Mouse (Mus musculus): Measurements from ENCODE around the gene Cfap97d2. TPM values are rescaled to one million over a fixed set of nuclear protein-coding genes. Genes with fewer than 3 reads are reported as not detected.
"Not testable (repeated sequence)": the region's sequence is repeated elsewhere in the genome, so short reads cannot be mapped to it uniquely, and the experiment has no call there.

Gene Cfap97d2
- polyA plus RNA-seq, 1 experiment from 2014 or later: 0.05 TPM

GRCm38 (mm10) chr8:13704301-13704700 lies 1.4 kb upstream of the Cfap97d2 start:
- 84% methylated on average over 4 of the region's 4 CpGs for WGBS
- Histone ChIP-seq H3K4me2 (ENCODE audit: low read depth, low read length) (no peak overlapping the region), H3K27me3 (ENCODE audit: control insufficient read depth, insufficient read depth, low read length) (no peaks in the 10 kb centered on the region), H3K27ac (ENCODE audit: low read length) (no peak overlapping the region), H3K4me3 (replicated peaks; ENCODE audit: low read length) (no peak overlapping the region), H3K36me3 (ENCODE audit: control insufficient read depth, insufficient read depth, low read length) (no peaks in the 10 kb centered on the region), H3K9ac (ENCODE audit: low read length) (no peak overlapping the region), H3K4me1 (ENCODE audit: control insufficient read depth, insufficient read depth, low read length) (peaks cover 9% of the 10 kb centered on the region), H3K9me3 (replicated peaks; ENCODE audit: control insufficient read depth, low read length) (no peaks in the 10 kb centered on the region)
- ATAC-seq (ENCODE audit: insufficient read depth, low FRiP score): no peak

- no peak overlapping the region for H3K4me2 ChIP-seq (ENCODE audit: low read depth, low read length)
- no peak overlapping the region for H3K4me3 ChIP-seq (replicated peaks; ENCODE audit: low read length)
- WGBS: 84% methylated on average over 5 of the region's 5 CpGs
- H3K27me3 ChIP-seq (ENCODE audit: control insufficient read depth, insufficient read depth, low read length): no peaks in the 10 kb centered on the region
- no peaks in the 10 kb centered on the region for H3K36me3 ChIP-seq (ENCODE audit: control insufficient read depth, insufficient read depth, low read length)
- no peak for ATAC-seq (ENCODE audit: insufficient read depth, low FRiP score)
- H3K9ac ChIP-seq (ENCODE audit: low read length): no peak overlapping the region
- peaks cover 9% of the 10 kb centered on the region for H3K4me1 ChIP-seq (ENCODE audit: control insufficient read depth, insufficient read depth, low read length)
- no peak overlapping the region for H3K27ac ChIP-seq (ENCODE audit: low read length)
- H3K9me3 ChIP-seq (replicated peaks; ENCODE audit: control insufficient read depth, low read length): no peaks in the 10 kb centered on the region
Observed at GRCm38 (mm10) chr8:13706918-13707317, 1.2 kb downstream of the Cfap97d2 start.

GRCm38 (mm10) chr8:13708514-13708913 lies 2.8 kb downstream of the Cfap97d2 start:
- H3K4me1 ChIP-seq (ENCODE audit: control insufficient read depth, insufficient read depth, low read length): no peaks in the 10 kb centered on the region
- H3K36me3 ChIP-seq (ENCODE audit: control insufficient read depth, insufficient read depth, low read length): no peaks in the 10 kb centered on the region
- H3K27ac ChIP-seq (ENCODE audit: low read length): no peak overlapping the region
- WGBS: 93% methylated on average over 5 of the region's 5 CpGs
- H3K27me3 ChIP-seq (ENCODE audit: control insufficient read depth, insufficient read depth, low read length): no peaks in the 10 kb centered on the region
- ATAC-seq (ENCODE audit: insufficient read depth, low FRiP score): no peak
- H3K9ac ChIP-seq (ENCODE audit: low read length): no peak overlapping the region
- H3K4me2 ChIP-seq (ENCODE audit: low read depth, low read length): no peak overlapping the region
- H3K9me3 ChIP-seq (replicated peaks; ENCODE audit: control insufficient read depth, low read length): no peaks in the 10 kb centered on the region
- H3K4me3 ChIP-seq (replicated peaks; ENCODE audit: low read length): no peak overlapping the region

- no peaks in the 10 kb centered on the region for H3K4me1 ChIP-seq (ENCODE audit: control insufficient read depth, insufficient read depth, low read length)
- no peak for ATAC-seq (ENCODE audit: insufficient read depth, low FRiP score)
- no peaks in the 10 kb centered on the region for H3K27me3 ChIP-seq (ENCODE audit: control insufficient read depth, insufficient read depth, low read length)
- H3K27ac ChIP-seq (ENCODE audit: low read length): no peak overlapping the region
- no peak overlapping the region for H3K4me3 ChIP-seq (replicated peaks; ENCODE audit: low read length)
- no peaks in the 10 kb centered on the region for H3K9me3 ChIP-seq (replicated peaks; ENCODE audit: control insufficient read depth, low read length)
- H3K9ac ChIP-seq (ENCODE audit: low read length): no peak overlapping the region
- H3K4me2 ChIP-seq (ENCODE audit: low read depth, low read length): no peak overlapping the region
- 91% methylated on average over 8 of the region's 8 CpGs for WGBS
- no peaks in the 10 kb centered on the region for H3K36me3 ChIP-seq (ENCODE audit: control insufficient read depth, insufficient read depth, low read length)
Observed at GRCm38 (mm10) chr8:13718980-13719379, 13.3 kb downstream of the Cfap97d2 start.

- Histone ChIP-seq H3K4me2 (ENCODE audit: low read depth, low read length) (no peak overlapping the region), H3K4me1 (ENCODE audit: control insufficient read depth, insufficient read depth, low read length) (no peaks in the 10 kb centered on the region), H3K36me3 (ENCODE audit: control insufficient read depth, insufficient read depth, low read length) (no peaks in the 10 kb centered on the region), H3K27ac (ENCODE audit: low read length) (no peak overlapping the region), H3K4me3 (replicated peaks; ENCODE audit: low read length) (no peak overlapping the region), H3K9me3 (replicated peaks; ENCODE audit: control insufficient read depth, low read length) (no peaks in the 10 kb centered on the region), H3K27me3 (ENCODE audit: control insufficient read depth, insufficient read depth, low read length) (no peaks in the 10 kb centered on the region), H3K9ac (ENCODE audit: low read length) (no peak overlapping the region)
- no peak for ATAC-seq (ENCODE audit: insufficient read depth, low FRiP score)
Observed at GRCm38 (mm10) chr8:13725722-13726121, 20.0 kb downstream of the Cfap97d2 start.

GRCm38 (mm10) chr8:13727469-13728094 lies 21.9 kb downstream of the Cfap97d2 start:
- Histone ChIP-seq H3K9ac (ENCODE audit: low read length) (no peak overlapping the region), H3K27ac (ENCODE audit: low read length) (no peak overlapping the region), H3K9me3 (replicated peaks; ENCODE audit: control insufficient read depth, low read length) (no peaks in the 10 kb centered on the region), H3K36me3 (ENCODE audit: control insufficient read depth, insufficient read depth, low read length) (no peaks in the 10 kb centered on the region), H3K4me2 (ENCODE audit: low read depth, low read length) (no peak overlapping the region), H3K4me3 (replicated peaks; ENCODE audit: low read length) (no peak overlapping the region), H3K27me3 (ENCODE audit: control insufficient read depth, insufficient read depth, low read length) (no peaks in the 10 kb centered on the region), H3K4me1 (ENCODE audit: control insufficient read depth, insufficient read depth, low read length) (no peaks in the 10 kb centered on the region)
- WGBS: 68% methylated on average over 10 of the region's 10 CpGs
- no peak for ATAC-seq (ENCODE audit: insufficient read depth, low FRiP score)

GRCm38 (mm10) chr8:13740323-13740770 lies 34.7 kb downstream of the Cfap97d2 start:
- no peak overlapping the region for H3K9ac ChIP-seq (ENCODE audit: low read length)
- H3K4me2 ChIP-seq (ENCODE audit: low read depth, low read length): peak overlapping the region; percentile 17; the same call in 1 of the 2 replicates
- WGBS: 19% methylated on average over 6 of the region's 6 CpGs
- no peaks in the 10 kb centered on the region for H3K27me3 ChIP-seq (ENCODE audit: control insufficient read depth, insufficient read depth, low read length)
- no peak overlapping the region for H3K4me3 ChIP-seq (replicated peaks; ENCODE audit: low read length)
- H3K36me3 ChIP-seq (ENCODE audit: control insufficient read depth, insufficient read depth, low read length): no peaks in the 10 kb centered on the region
- peak overlapping the region; percentile 67 for H3K27ac ChIP-seq (ENCODE audit: low read length)
- ATAC-seq (ENCODE audit: insufficient read depth, low FRiP score): peak; percentile 78
- no peaks in the 10 kb centered on the region for H3K9me3 ChIP-seq (replicated peaks; ENCODE audit: control insufficient read depth, low read length)
- H3K4me1 ChIP-seq (ENCODE audit: control insufficient read depth, insufficient read depth, low read length): 0 out of 2 replicates have a peak, but pooled peaks cover 3% of the 10 kb centered on the region

- Histone ChIP-seq H3K4me2 (ENCODE audit: low read depth, low read length) (no peak overlapping the region), H3K4me1 (ENCODE audit: control insufficient read depth, insufficient read depth, low read length) (0 out of 2 replicates have a peak, but pooled peaks cover 3% of the 10 kb centered on the region), H3K9ac (ENCODE audit: low read length) (no peak overlapping the region), H3K9me3 (replicated peaks; ENCODE audit: control insufficient read depth, low read length) (no peaks in the 10 kb centered on the region), H3K4me3 (replicated peaks; ENCODE audit: low read length) (no peak overlapping the region), H3K36me3 (ENCODE audit: control insufficient read depth, insufficient read depth, low read length) (no peaks in the 10 kb centered on the region), H3K27me3 (ENCODE audit: control insufficient read depth, insufficient read depth, low read length) (no peaks in the 10 kb centered on the region), H3K27ac (ENCODE audit: low read length) (peak overlapping the region; percentile 67)
- 75% methylated on average over 7 of the region's 7 CpGs for WGBS
- no peak for ATAC-seq (ENCODE audit: insufficient read depth, low FRiP score)
Observed at GRCm38 (mm10) chr8:13740817-13741613, 35.3 kb downstream of the Cfap97d2 start.

GRCm38 (mm10) chr8:13746212-13746611 lies 40.5 kb downstream of the Cfap97d2 start:
- H3K4me2 ChIP-seq (ENCODE audit: low read depth, low read length); H3K4me3 ChIP-seq (replicated peaks; ENCODE audit: low read length); H3K4me1 ChIP-seq (ENCODE audit: control insufficient read depth, insufficient read depth, low read length); ATAC-seq (ENCODE audit: insufficient read depth, low FRiP score); H3K9me3 ChIP-seq (replicated peaks; ENCODE audit: control insufficient read depth, low read length); H3K27ac ChIP-seq (ENCODE audit: low read length); H3K9ac ChIP-seq (ENCODE audit: low read length); H3K36me3 ChIP-seq (ENCODE audit: control insufficient read depth, insufficient read depth, low read length); H3K27me3 ChIP-seq (ENCODE audit: control insufficient read depth, insufficient read depth, low read length): not testable (repeated sequence)
- 83% methylated on average over 5 of the region's 6 CpGs for WGBS

Measured in stomach, embryonic 16.5 days (tissue).